Mouse (Mus musculus): Measurements from ENCODE around the gene Alox5ap. TPM values are rescaled to one million over a fixed set of nuclear protein-coding genes. Genes with fewer than 3 reads are reported as not detected.

Alox5ap gene
- polyA plus RNA-seq, 1 experiment from 2014 or later, result 4.9 TPM

GRCm38 (mm10) chr5:149242467-149242866, 22.1 kb upstream of the Alox5ap start:
- Histone ChIP-seq H3K4me1 (replicated peaks) (peaks cover 32% of the 10 kb centered on the region), H3K27ac (ENCODE audit: poor library complexity, severe bottlenecking) (no peak overlapping the region), H3K9me3 (replicated peaks) (peaks cover 12% of the 10 kb centered on the region; the same call in 1 of the 2 replicates), H3K36me3 (no peaks in the 10 kb centered on the region), H3K4me3 (no peak overlapping the region), H3K4me2 (no peak overlapping the region; the same call in 1 of the 2 replicates), H3K9ac (no peak overlapping the region), H3K27me3 (replicated peaks) (no peaks in the 10 kb centered on the region)
- ATAC-seq (ENCODE audit: insufficient number of reproducible peaks, low FRiP score), result no peak
- 90% methylated on average over 5 of the region's 5 CpGs for WGBS

GRCm38 (mm10) chr5:149243053-149243452, 21.5 kb upstream of the Alox5ap start:
- Histone ChIP-seq H3K9me3 (replicated peaks) (peaks cover 12% of the 10 kb centered on the region; the same call in 1 of the 2 replicates), H3K4me2 (peak overlapping the region; percentile 8; the same call in 1 of the 2 replicates), H3K27ac (ENCODE audit: poor library complexity, severe bottlenecking) (no peak overlapping the region)

GRCm38 (mm10) chr5:149245391-149245964, 19.1 kb upstream of the Alox5ap start:
- 16% methylated on average over 9 of the region's 9 CpGs for WGBS
- peak overlapping the region; percentile 29; the same call in 1 of the 2 replicates for H3K27ac ChIP-seq (ENCODE audit: poor library complexity, severe bottlenecking)
- peak overlapping the region; percentile 55 for H3K9ac ChIP-seq
- H3K4me2 ChIP-seq, result peak overlapping the region; percentile 84
- H3K4me3 ChIP-seq, result peak overlapping the region; percentile 37
- no peaks in the 10 kb centered on the region for H3K27me3 ChIP-seq (replicated peaks)
- peaks cover 12% of the 10 kb centered on the region; the same call in 1 of the 2 replicates for H3K9me3 ChIP-seq (replicated peaks)
- no peaks in the 10 kb centered on the region for H3K36me3 ChIP-seq
- peaks cover 28% of the 10 kb centered on the region for H3K4me1 ChIP-seq (replicated peaks)
- no peak for ATAC-seq (ENCODE audit: insufficient number of reproducible peaks, low FRiP score)

More at GRCm38 (mm10) chr5:149243053-149243452, 21.5 kb upstream of the Alox5ap start:
- Histone ChIP-seq H3K27me3 (replicated peaks) (no peaks in the 10 kb centered on the region), H3K36me3 (no peaks in the 10 kb centered on the region), H3K9ac (no peak overlapping the region), H3K4me3 (no peak overlapping the region), H3K4me1 (replicated peaks) (peaks cover 28% of the 10 kb centered on the region)
- 43% methylated on average over 5 of the region's 5 CpGs for WGBS
- no peak for ATAC-seq (ENCODE audit: insufficient number of reproducible peaks, low FRiP score)

DNA sequence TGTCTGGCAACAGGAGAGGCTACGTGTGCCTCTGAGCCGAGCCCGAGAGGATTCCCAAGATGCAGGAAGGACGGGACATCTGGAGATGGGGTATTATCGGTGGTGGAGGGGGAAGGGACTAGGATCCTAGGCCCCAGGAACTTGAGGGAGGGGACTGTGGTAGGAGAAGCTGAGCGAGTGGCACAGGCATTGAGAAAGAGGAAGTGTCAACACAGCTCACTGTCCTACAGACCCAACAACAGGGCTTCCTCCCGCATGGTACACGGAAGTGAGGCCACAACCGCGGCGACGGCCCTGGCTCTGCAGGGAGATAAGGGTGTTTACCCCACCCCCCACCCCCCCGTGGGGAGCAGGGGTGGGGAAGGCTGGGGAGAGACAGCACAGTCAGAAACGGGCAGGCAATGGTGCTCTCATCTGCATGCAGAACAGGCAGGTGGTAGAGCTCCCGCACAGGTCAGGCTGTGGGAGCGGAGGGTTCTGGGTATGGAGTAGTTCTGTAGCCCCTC, 18.5 kb upstream of the Alox5ap start:
- peak overlapping the region; percentile 55 for H3K9ac ChIP-seq
- WGBS, result 5% methylated on average over 16 of the region's 16 CpGs

DNA sequence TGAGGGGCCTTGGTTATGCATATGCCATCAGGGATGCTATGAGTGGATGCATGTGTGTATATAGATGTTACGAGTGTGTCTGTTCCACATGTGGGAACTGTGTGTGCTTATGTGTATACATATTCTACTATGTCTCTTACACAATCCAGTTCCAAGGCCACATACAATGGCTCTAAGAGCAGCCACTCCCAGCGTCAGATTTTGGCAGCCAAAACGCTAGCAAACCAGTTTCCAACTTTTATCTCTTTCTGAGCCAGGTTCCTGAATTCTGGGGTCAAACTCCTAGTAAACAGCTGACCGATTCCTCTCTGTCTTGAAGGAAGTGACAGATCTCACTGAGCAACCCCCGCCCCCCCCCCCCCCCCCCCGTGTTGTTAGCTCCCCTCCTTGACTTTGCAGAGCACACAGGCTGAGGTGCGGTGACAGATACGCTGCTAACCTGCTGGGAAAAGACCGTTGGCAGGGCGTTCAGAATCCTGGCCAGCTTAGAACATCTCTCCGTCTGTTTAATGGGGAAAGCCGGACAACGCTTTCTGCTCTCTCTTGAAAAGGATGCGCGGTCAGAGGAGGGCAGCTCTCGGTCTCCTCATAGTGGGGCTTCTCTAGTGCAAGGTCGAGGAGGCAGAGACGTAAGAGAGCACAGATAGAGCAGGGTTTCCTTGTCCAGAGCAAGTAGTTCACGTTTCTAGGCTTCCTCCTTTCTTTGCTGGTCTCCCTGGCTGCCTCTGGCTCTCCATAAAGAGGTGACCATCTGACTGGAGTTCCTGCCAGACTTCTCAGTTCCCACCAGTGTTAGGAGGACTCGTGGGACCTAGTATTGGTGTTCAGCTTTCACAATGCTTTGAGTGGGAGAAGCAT, 17.3 kb upstream of the Alox5ap start:
- peaks cover 28% of the 10 kb centered on the region for H3K4me1 ChIP-seq (replicated peaks)
- H3K36me3 ChIP-seq, result no peaks in the 10 kb centered on the region
- no peak overlapping the region for H3K9ac ChIP-seq
- H3K27me3 ChIP-seq (replicated peaks), result no peaks in the 10 kb centered on the region
- H3K4me2 ChIP-seq, result peak overlapping the region; percentile 62
- H3K9me3 ChIP-seq (replicated peaks), result no peaks in the 10 kb centered on the region
- 19% methylated on average over 20 of the region's 20 CpGs for WGBS
- H3K27ac ChIP-seq (ENCODE audit: poor library complexity, severe bottlenecking), result no peak overlapping the region
- H3K4me3 ChIP-seq, result peak overlapping the region; percentile 6; the same call in 1 of the 2 replicates
- no peak for ATAC-seq (ENCODE audit: insufficient number of reproducible peaks, low FRiP score)

More for the DNA sequence above, 18.5 kb upstream of the Alox5ap start:
- Histone ChIP-seq H3K36me3 (no peaks in the 10 kb centered on the region), H3K4me1 (replicated peaks) (peaks cover 28% of the 10 kb centered on the region), H3K4me3 (peak overlapping the region; percentile 37), H3K4me2 (peak overlapping the region; percentile 84), H3K27me3 (replicated peaks) (no peaks in the 10 kb centered on the region), H3K9me3 (replicated peaks) (peaks cover 10% of the 10 kb centered on the region; the same call in 1 of the 2 replicates), H3K27ac (ENCODE audit: poor library complexity, severe bottlenecking) (peak overlapping the region; percentile 29; the same call in 1 of the 2 replicates)
- peak; percentile 95 for ATAC-seq (ENCODE audit: insufficient number of reproducible peaks, low FRiP score)

DNA sequence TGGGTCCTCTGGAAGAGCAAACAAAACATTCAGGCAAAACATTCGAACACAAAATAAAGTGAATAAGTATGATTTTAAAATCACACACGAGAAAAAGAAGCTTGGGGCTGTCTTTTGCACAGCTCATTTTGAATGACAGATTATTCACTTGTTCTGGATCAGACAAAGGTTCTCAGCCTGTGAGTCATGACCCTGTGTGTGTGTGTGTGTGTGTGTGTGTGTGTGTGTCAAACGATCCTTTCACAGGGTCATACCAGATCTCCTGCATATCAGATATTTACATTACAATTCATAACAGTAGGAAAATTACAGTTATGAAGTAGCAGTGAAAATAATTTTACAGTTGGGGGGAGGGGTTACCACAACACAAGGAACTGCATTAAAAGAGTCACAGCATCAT, 12.3 kb upstream of the Alox5ap start:
- Histone ChIP-seq H3K27me3 (replicated peaks) (no peaks in the 10 kb centered on the region), H3K27ac (ENCODE audit: poor library complexity, severe bottlenecking) (no peak overlapping the region), H3K9ac (no peak overlapping the region), H3K4me2 (no peak overlapping the region), H3K9me3 (replicated peaks) (peaks cover 3% of the 10 kb centered on the region; the same call in 1 of the 2 replicates), H3K4me3 (no peak overlapping the region), H3K36me3 (no peaks in the 10 kb centered on the region), H3K4me1 (replicated peaks) (peaks cover 4% of the 10 kb centered on the region)
- no peak for ATAC-seq (ENCODE audit: insufficient number of reproducible peaks, low FRiP score)
- WGBS, result 79% methylated on average over 3 of the region's 3 CpGs

DNA sequence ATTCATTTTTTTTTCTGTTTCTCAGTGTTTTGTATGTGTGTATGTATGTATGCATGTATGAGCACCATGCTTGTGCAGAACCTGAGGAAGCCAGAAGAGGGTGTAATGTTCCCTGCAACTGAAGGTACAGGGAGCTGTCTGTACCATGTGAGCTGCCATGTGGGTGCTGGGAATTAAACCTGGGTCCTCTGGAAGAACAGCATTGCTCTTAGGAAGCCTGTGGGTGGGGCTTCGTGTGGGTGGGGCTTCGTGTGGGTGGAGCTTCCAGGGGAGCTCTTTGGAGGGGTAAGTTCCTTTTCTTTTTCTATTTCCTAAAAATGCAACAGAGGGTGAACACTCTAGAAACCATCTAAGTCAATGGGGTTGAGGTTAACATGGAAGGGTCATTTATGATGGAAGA, 11.1 kb upstream of the Alox5ap start:
- Histone ChIP-seq H3K9me3 (replicated peaks) (peaks cover 3% of the 10 kb centered on the region; the same call in 1 of the 2 replicates), H3K27me3 (replicated peaks) (no peaks in the 10 kb centered on the region), H3K4me2 (no peak overlapping the region), H3K27ac (ENCODE audit: poor library complexity, severe bottlenecking) (no peak overlapping the region), H3K4me1 (replicated peaks) (peaks cover 8% of the 10 kb centered on the region), H3K36me3 (no peaks in the 10 kb centered on the region), H3K9ac (no peak overlapping the region), H3K4me3 (no peak overlapping the region)
- no peak for ATAC-seq (ENCODE audit: insufficient number of reproducible peaks, low FRiP score)
- WGBS, result 57% methylated on average over 2 of the region's 2 CpGs

DNA sequence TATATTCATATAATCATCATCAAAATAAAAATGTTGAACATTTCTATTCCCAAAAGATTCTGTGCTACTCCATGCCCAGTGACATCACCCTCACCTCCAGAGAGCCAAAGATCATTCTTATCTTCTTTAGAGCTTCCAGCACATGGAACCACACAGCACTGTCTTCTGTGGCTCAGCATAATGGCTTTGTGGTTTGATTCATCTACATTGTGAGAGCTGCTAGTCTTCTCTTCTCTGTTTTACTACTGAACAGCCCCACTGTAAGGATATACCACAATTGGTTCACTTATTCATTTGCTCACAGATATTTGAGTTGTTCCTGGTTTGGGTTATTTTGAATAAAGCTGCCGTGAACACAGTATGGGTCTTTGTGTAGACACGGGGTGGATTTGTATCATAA, 9.0 kb upstream of the Alox5ap start:
- H3K27ac ChIP-seq (ENCODE audit: poor library complexity, severe bottlenecking), result no peak overlapping the region
- WGBS, result 77% methylated on average over 2 of the region's 2 CpGs

DNA sequence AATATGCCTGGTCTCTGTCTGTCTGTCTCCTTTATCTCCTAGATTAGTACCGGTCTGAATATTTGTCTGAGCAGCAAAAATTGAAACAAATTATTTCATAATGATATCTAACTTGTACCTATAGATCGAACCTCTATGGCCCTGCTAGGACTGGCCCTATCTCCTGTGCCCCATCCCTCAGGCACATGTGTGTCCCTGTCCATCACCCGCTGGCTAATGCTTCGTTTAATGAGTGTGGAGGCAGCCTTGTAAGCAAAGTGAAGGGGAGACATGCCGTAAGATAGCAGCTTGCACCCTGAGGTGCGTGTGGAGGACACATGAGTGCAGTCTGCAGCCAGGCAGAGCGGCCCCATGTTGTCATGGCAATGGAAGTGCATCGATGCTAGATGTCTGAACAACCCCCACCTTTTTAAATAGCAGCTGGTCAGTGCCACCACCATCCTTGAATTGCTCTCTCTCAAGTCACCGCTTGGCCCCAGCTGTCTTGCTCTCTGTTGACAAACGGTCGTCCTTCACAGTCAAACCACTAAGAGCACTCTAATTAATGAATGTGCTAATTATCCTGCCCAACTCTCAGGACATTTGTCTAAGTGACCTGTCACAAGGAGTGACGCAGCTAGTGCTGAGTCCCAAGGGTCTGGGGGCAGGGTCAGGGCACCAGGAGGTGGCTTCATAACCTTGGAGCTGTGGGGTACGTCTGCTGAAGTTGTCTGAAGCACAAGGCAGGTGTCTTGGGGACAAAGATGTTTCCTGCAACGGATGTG, 6.9 kb upstream of the Alox5ap start:
- Histone ChIP-seq H3K9ac (no peak overlapping the region), H3K36me3 (no peaks in the 10 kb centered on the region), H3K27ac (ENCODE audit: poor library complexity, severe bottlenecking) (no peak overlapping the region), H3K4me2 (no peak overlapping the region), H3K9me3 (replicated peaks) (peaks cover 3% of the 10 kb centered on the region; the same call in 1 of the 2 replicates), H3K27me3 (replicated peaks) (no peaks in the 10 kb centered on the region), H3K4me1 (replicated peaks) (peaks cover 15% of the 10 kb centered on the region), H3K4me3 (no peak overlapping the region)
- 48% methylated on average over 14 of the region's 14 CpGs for WGBS
- no peak for ATAC-seq (ENCODE audit: insufficient number of reproducible peaks, low FRiP score)

More for the DNA sequence above, 9.0 kb upstream of the Alox5ap start:
- peaks cover 3% of the 10 kb centered on the region; the same call in 1 of the 2 replicates for H3K9me3 ChIP-seq (replicated peaks)
- H3K4me2 ChIP-seq, result no peak overlapping the region
- H3K36me3 ChIP-seq, result no peaks in the 10 kb centered on the region
- H3K27me3 ChIP-seq (replicated peaks), result no peaks in the 10 kb centered on the region
- H3K9ac ChIP-seq, result no peak overlapping the region
- H3K4me1 ChIP-seq (replicated peaks), result peaks cover 15% of the 10 kb centered on the region
- no peak overlapping the region for H3K4me3 ChIP-seq
- ATAC-seq (ENCODE audit: insufficient number of reproducible peaks, low FRiP score), result no peak

DNA sequence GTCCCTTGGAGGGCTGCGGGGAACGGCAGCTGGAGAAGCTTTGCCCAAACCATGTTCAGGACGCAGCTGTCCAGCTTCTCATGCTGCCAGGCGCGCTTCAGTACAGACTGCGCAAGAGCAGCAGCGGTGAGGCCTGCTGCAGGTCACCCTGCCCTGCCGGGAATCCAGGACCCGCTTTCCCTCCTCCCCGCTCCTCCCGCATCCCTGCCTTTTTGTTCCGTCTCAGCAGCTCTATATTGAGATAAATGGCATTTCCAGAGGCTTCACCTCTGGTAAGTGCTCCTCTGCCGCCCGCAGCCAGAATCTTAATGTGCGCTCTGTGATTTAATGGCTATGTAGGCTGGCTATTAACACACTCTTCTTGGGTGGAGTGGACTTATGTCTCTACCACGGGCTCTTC, 5.5 kb upstream of the Alox5ap start:
- Histone ChIP-seq H3K27ac (ENCODE audit: poor library complexity, severe bottlenecking) (no peak overlapping the region), H3K27me3 (replicated peaks) (no peaks in the 10 kb centered on the region), H3K36me3 (no peaks in the 10 kb centered on the region), H3K4me3 (no peak overlapping the region), H3K9ac (no peak overlapping the region), H3K4me1 (replicated peaks) (peaks cover 15% of the 10 kb centered on the region), H3K4me2 (peak overlapping the region; percentile 18; the same call in 1 of the 2 replicates), H3K9me3 (replicated peaks) (no peaks in the 10 kb centered on the region)
- 41% methylated on average over 16 of the region's 16 CpGs for WGBS
- ATAC-seq (ENCODE audit: insufficient number of reproducible peaks, low FRiP score), result no peak
